Mouse (Mus musculus) kidney, adult 2 months (tissue): Measurements from ENCODE around the gene Ptpre.

ENCODE experiments used
- CTCF ChIP-seq: fragments of 200-500 bp; conservative IDR thresholded peaks from 2 replicates; pipeline ENCODE4 v1.5.1; 2011; ENCODE audit warnings: low read depth, mild to moderate bottlenecking, control low read depth, low read length, moderate library complexity, mixed read lengths; ENCODE audit not compliant: insufficient read depth, insufficient read length
- POLR2A ChIP-seq: fragments of 200-500 bp; IDR thresholded peaks from one replicate; pipeline ENCODE4 v1.6.1; 2011; ENCODE audit warnings: low read depth, low read length, control low read depth

DNA sequence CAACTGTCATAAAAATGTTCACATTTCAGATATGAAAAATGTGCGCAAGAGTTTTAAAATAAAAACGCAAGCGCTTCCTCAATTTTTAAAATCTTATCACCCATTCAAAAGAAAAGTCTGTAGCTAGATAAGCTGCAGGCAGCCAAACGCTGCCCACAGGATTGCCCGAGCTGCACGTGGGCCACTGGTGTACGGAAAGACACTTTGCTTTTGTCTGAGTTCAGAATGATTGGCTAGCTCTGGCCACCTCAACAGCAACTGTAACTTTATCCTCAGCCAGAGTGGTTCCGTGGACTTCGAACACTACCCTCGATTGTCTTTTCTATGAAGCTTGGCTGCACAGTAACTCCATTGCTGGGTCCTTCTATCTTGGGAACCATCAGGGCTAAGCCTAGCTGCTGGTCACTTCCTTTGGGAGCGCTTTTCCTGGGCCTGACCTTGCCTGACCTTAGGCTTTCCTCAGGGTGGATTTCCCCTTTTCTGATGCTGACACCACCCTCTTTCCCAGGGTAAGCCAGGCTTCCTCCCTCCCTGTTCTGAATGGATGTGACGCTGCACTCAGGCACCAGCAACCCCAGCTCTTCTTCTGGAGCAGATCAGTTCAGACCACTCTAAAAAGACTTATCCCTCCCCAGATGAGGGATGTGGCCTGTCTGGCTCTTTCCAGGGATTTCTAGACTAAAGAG is 60.5 kb downstream of the Ptpre start:
- TF ChIP-seq CTCF (no peak), POLR2A (no peak)
